Mouse (Mus musculus) MEL (cell line): ENCODE results near the gene Yif1a. TPM values are rescaled to one million over a fixed set of nuclear protein-coding genes. Genes with fewer than 3 reads are reported as not detected.

Source experiments
- DNase-seq: peaks from one replicate; pipeline ENCODE4 v3.0.0; 2011; ENCODE audit warnings: low read depth, low spot score
- H3K27ac ChIP-seq: 2 replicates; pipeline ENCODE4 v1.5.1; 2012; ENCODE audit warnings: low read depth, mild to moderate bottlenecking, control low read depth, low read length, moderate library complexity; ENCODE audit not compliant: control insufficient read depth
- H3K27me3 ChIP-seq, 2 experiments: fragments of 150-350 bp in 1 of 2; sonication (generic) in 1 of 2; 2 replicates each; pipeline ENCODE4 v1.6.1; 2012; ENCODE audit warnings: low read length in 2 of 2, mild to moderate bottlenecking in 2 of 2, improper control_type of control experiment in 1 of 2, moderate library complexity in 1 of 2; ENCODE audit not compliant: insufficient read depth in 2 of 2, control insufficient read depth in 1 of 2
- H3K36me3 ChIP-seq, 2 experiments: 2 replicates each; pipeline ENCODE4 v1.6.1; 2012 to 2014; ENCODE audit warnings: low read length in 2 of 2, improper control_type of control experiment in 1 of 2, inconsistent platforms in 1 of 2, mild to moderate bottlenecking in 1 of 2; ENCODE audit not compliant: insufficient read depth in 2 of 2, control insufficient read depth in 1 of 2
- H3K4me1 ChIP-seq, 2 experiments: fragments of 150-350 bp in 1 of 2; sonication (generic) in 1 of 2; 2 replicates each; pipeline ENCODE4 v1.6.1; 2012; ENCODE audit warnings: low read length in 2 of 2, improper control_type of control experiment in 1 of 2, mild to moderate bottlenecking in 1 of 2; ENCODE audit not compliant: insufficient read depth in 2 of 2, control insufficient read depth in 1 of 2
- H3K4me3 ChIP-seq, 2 experiments: fragments of 150-350 bp in 1 of 2; sonication (generic) in 1 of 2; 2 replicates each; pipeline ENCODE4 v1.5.1; 2012; ENCODE audit warnings: low read depth in 2 of 2, low read length in 2 of 2, mild to moderate bottlenecking in 2 of 2, moderate library complexity in 2 of 2, control low read depth in 1 of 2, improper control_type of control experiment in 1 of 2; ENCODE audit not compliant: control insufficient read depth in 1 of 2, insufficient read depth in 1 of 2
- H3K79me2 ChIP-seq: 2 replicates; pipeline ENCODE4 v1.6.1; 2012; ENCODE audit warnings: mild to moderate bottlenecking, low read length, moderate library complexity; ENCODE audit not compliant: control insufficient read depth, poor library complexity, insufficient read depth
- H3K9ac ChIP-seq: 2 replicates; pipeline ENCODE4 v1.6.1; 2012; ENCODE audit warnings: low read depth, mild to moderate bottlenecking, control low read depth, low read length, moderate library complexity; ENCODE audit not compliant: control insufficient read depth, poor library complexity, severe bottlenecking
- H3K9me3 ChIP-seq: fragments of 150-350 bp; sonication (generic); replicated peaks from 2 replicates; pipeline ENCODE4 v1.6.1; 2012; ENCODE audit warnings: mild to moderate bottlenecking, low read length, improper control_type of control experiment, moderate library complexity; ENCODE audit not compliant: insufficient read depth
- CHD1 ChIP-seq: IDR thresholded peaks from 2 replicates; pipeline ENCODE4 v1.6.1; 2012; ENCODE audit warnings: low read depth, mild to moderate bottlenecking, inconsistent platforms, low read length, improper control_type of control experiment
- CHD2 ChIP-seq: IDR thresholded peaks from 2 replicates; pipeline ENCODE4 v1.6.1; 2011; ENCODE audit warnings: low read length, improper control_type of control experiment
- CTCF ChIP-seq, 3 experiments: IDR thresholded peaks in 2 of 3; conservative IDR thresholded peaks in 1 of 3; 2 replicates each; pipeline ENCODE4 v1.5.1; 2011 to 2012; ENCODE audit warnings: low read length in 3 of 3, low read depth in 2 of 3, mild to moderate bottlenecking in 2 of 3, improper control_type of control experiment in 1 of 3, inconsistent platforms in 1 of 3, mixed read lengths in 1 of 3, moderate library complexity in 1 of 3; ENCODE audit not compliant: control insufficient read depth in 1 of 3, insufficient read depth in 1 of 3, poor library complexity in 1 of 3, severe bottlenecking in 1 of 3
- E2F4 ChIP-seq: IDR thresholded peaks from 2 replicates; pipeline ENCODE4 v1.6.1; 2011; ENCODE audit warnings: low read depth, low read length, improper control_type of control experiment, borderline replicate concordance
- EP300 ChIP-seq, 2 experiments: IDR thresholded peaks; 2 replicates each; pipeline ENCODE4 v1.6.1; 2011; ENCODE audit warnings: improper control_type of control experiment in 2 of 2, low read length in 2 of 2, low read depth in 1 of 2, mild to moderate bottlenecking in 1 of 2
- ETS1 ChIP-seq: IDR thresholded peaks from 2 replicates; pipeline ENCODE4 v1.6.1; 2012; ENCODE audit warnings: low read depth, mild to moderate bottlenecking, inconsistent platforms, low read length, improper control_type of control experiment, moderate library complexity
- GATA1 ChIP-seq: IDR thresholded peaks from 2 replicates; pipeline ENCODE4 v1.6.1; 2011; ENCODE audit warnings: low read depth, low read length, improper control_type of control experiment
- JUND ChIP-seq: IDR thresholded peaks from 2 replicates; pipeline ENCODE4 v1.6.1; 2011; ENCODE audit warnings: low read depth, mild to moderate bottlenecking, improper control_type of control experiment, low read length
- MAX ChIP-seq: IDR thresholded peaks from 2 replicates; pipeline ENCODE4 v1.6.1; 2011; ENCODE audit warnings: low read length, improper control_type of control experiment
- MAZ ChIP-seq: IDR thresholded peaks from 2 replicates; pipeline ENCODE4 v1.6.1; 2012; ENCODE audit warnings: low read depth, mild to moderate bottlenecking, inconsistent platforms, low read length, improper control_type of control experiment
- MYB ChIP-seq: IDR thresholded peaks from 2 replicates; pipeline ENCODE4 v1.6.1; 2011; ENCODE audit warnings: mild to moderate bottlenecking, low read depth, low read length, improper control_type of control experiment
- MYC ChIP-seq: IDR thresholded peaks from 2 replicates; pipeline ENCODE4 v1.6.1; 2011; ENCODE audit warnings: low read depth, mild to moderate bottlenecking, low read length, improper control_type of control experiment, moderate library complexity
- NELFE ChIP-seq: IDR thresholded peaks from 2 replicates; pipeline ENCODE4 v1.6.1; 2011; ENCODE audit warnings: low read depth, low read length, improper control_type of control experiment
- NRF1 ChIP-seq: IDR thresholded peaks from 2 replicates; pipeline ENCODE4 v1.6.1; 2014; ENCODE audit warnings: low read depth, mild to moderate bottlenecking, inconsistent platforms, low read length, improper control_type of control experiment, moderate library complexity; ENCODE audit not compliant: poor library complexity, insufficient read depth, severe bottlenecking
- POLR2AphosphoS2 ChIP-seq: IDR thresholded peaks from 2 replicates; pipeline ENCODE4 v1.6.1; 2011; ENCODE audit warnings: low read length, improper control_type of control experiment
- RAD21 ChIP-seq: IDR thresholded peaks from 2 replicates; pipeline ENCODE4 v1.6.1; 2011; ENCODE audit warnings: mild to moderate bottlenecking, low read depth, low read length, improper control_type of control experiment
- RCOR1 ChIP-seq: IDR thresholded peaks from 2 replicates; pipeline ENCODE4 v1.6.1; 2012; ENCODE audit warnings: low read depth, mild to moderate bottlenecking, inconsistent platforms, low read length, improper control_type of control experiment
- SIN3A ChIP-seq: IDR thresholded peaks from 2 replicates; pipeline ENCODE4 v1.6.1; 2012; ENCODE audit warnings: low read length, improper control_type of control experiment, inconsistent platforms
- SMC3 ChIP-seq: IDR thresholded peaks from 2 replicates; pipeline ENCODE4 v1.6.1; 2011; ENCODE audit warnings: low read depth, low read length, improper control_type of control experiment
- TBP ChIP-seq: IDR thresholded peaks from 2 replicates; pipeline ENCODE4 v1.8.0; 2011; ENCODE audit warnings: low read depth, low read length, improper control_type of control experiment
- TCF12 ChIP-seq: IDR thresholded peaks from 2 replicates; pipeline ENCODE4 v1.6.1; 2014; ENCODE audit warnings: low read depth, mild to moderate bottlenecking, inconsistent platforms, low read length, improper control_type of control experiment, moderate library complexity
- UBTF ChIP-seq: IDR thresholded peaks from 2 replicates; pipeline ENCODE4 v1.6.1; 2012; ENCODE audit warnings: low read depth, mild to moderate bottlenecking, inconsistent platforms, low read length, improper control_type of control experiment, moderate library complexity, borderline replicate concordance; ENCODE audit not compliant: insufficient read depth
- ZC3H11A ChIP-seq: IDR thresholded peaks from 2 replicates; pipeline ENCODE4 v1.6.1; 2012; ENCODE audit warnings: low read depth, mild to moderate bottlenecking, inconsistent platforms, low read length, improper control_type of control experiment
- ZKSCAN1 ChIP-seq: IDR thresholded peaks from 2 replicates; pipeline ENCODE4 v1.6.1; 2012; ENCODE audit warnings: low read depth, mild to moderate bottlenecking, inconsistent platforms, low read length, improper control_type of control experiment, moderate library complexity
- ZMIZ1 ChIP-seq: IDR thresholded peaks from 2 replicates; pipeline ENCODE4 v1.6.1; 2012; ENCODE audit warnings: low read depth, mild to moderate bottlenecking, inconsistent platforms, low read length, improper control_type of control experiment, moderate library complexity
- ZNF384 ChIP-seq: IDR thresholded peaks from 2 replicates; pipeline ENCODE4 v1.6.1; 2012; ENCODE audit warnings: low read depth, mild to moderate bottlenecking, inconsistent platforms, low read length, improper control_type of control experiment
- polyA plus RNA-seq, 2 experiments: library from polyadenylated mRNA; stranded (reverse) in 1 of 2; unstranded in 1 of 2; fragments of >175 nt in 1 of 2; fragments of >200 nt in 1 of 2; gene quantifications; 2 replicates each; pipeline versions ENCODE4 v1.2.1 to v1.2.4; 2012; ENCODE audit warnings: low replicate concordance in 2 of 2, low read depth in 1 of 2; ENCODE audit not compliant: insufficient read length in 2 of 2, insufficient read depth in 1 of 2, missing spikeins in 1 of 2
- total RNA-seq: library from RNA; depleted of rRNA; stranded (reverse); fragments of 300-350 nt; gene quantifications from 2 replicates; pipeline ENCODE4 v1.2.3, GENCODE M21; 2012

Yif1a gene
- total and polyA plus RNA-seq, 3 experiments, result 54.0 to 64.3 TPM; not detected in 1

- H3K9ac ChIP-seq, result no peak overlapping the region
- no peak overlapping the region for H3K4me3 ChIP-seq
- H3K27me3 ChIP-seq, result no peaks in the 10 kb centered on the region
- H3K36me3 ChIP-seq, result peaks cover 1 to 6% of the 10 kb centered on the region in 2 experiments; a peak in 3 of 4 replicates
- peaks cover 9% of the 10 kb centered on the region; the same call in 1 of the 2 replicates for H3K79me2 ChIP-seq
- peaks cover 2 to 6% of the 10 kb centered on the region in 2 experiments; a peak in 3 of 4 replicates for H3K4me1 ChIP-seq
- TF ChIP-seq CHD1, result no peak
- TF ChIP-seq MYB, result no peak
- TF ChIP-seq ETS1, result no peak
- no peak for TF ChIP-seq NELFE
- no peak for TF ChIP-seq SMC3
- no peak for TF ChIP-seq UBTF
- TF ChIP-seq ZMIZ1, result no peak
- no peak for TF ChIP-seq CHD2
- H3K27ac ChIP-seq, result no peak overlapping the region
- no peak for DNase-seq
- H3K9me3 ChIP-seq, result no peaks in the 10 kb centered on the region
These were observed 20.4 kb downstream of the Yif1a start for GRCm38 (mm10) chr19:5108702-5109101.

- Histone ChIP-seq H3K4me3 (no peak overlapping the region), H3K4me1 (peaks cover 2 to 6% of the 10 kb centered on the region in 2 experiments; a peak in 3 of 4 replicates), H3K27me3 (no peaks in the 10 kb centered on the region), H3K9me3 (no peaks in the 10 kb centered on the region), H3K9ac (no peak overlapping the region), H3K79me2 (peaks cover 9% of the 10 kb centered on the region; the same call in 1 of the 2 replicates), H3K27ac (no peak overlapping the region), H3K36me3 (peaks cover 0 to 6% of the 10 kb centered on the region in 2 experiments; a peak in 2 of 4 replicates)
- TF ChIP-seq CTCF (IDR thresholded peaks at IDR 0.05 in 2 of 3, conservative IDR thresholded peaks at IDR 0.05 in 1 of 3; ENCODE audit: control insufficient read depth in 1 of 3, insufficient read depth in 1 of 3, low read depth in 2 of 3, low read length in 3 of 3, poor library complexity in 1 of 3, severe bottlenecking in 1 of 3) (peak; percentile 61 to 83 (median 62)), ZNF384 (no peak)
- peak; percentile 50 for DNase-seq
These were observed 21.5 kb downstream of the Yif1a start for GRCm38 (mm10) chr19:5109659-5110453.

GRCm38 (mm10) chr19:5113783-5114182 lies 25.4 kb downstream of the Yif1a start:
- peaks cover 5% of the 10 kb centered on the region; the same call in 1 of the 2 replicates for H3K79me2 ChIP-seq
- TF ChIP-seq JUND, result no peak
- no peak for TF ChIP-seq NRF1
- no peak for TF ChIP-seq RCOR1
- TF ChIP-seq RAD21, result no peak
- TF ChIP-seq ZKSCAN1, result no peak
- no peak for TF ChIP-seq E2F4
- TF ChIP-seq MAZ, result no peak
- TF ChIP-seq TCF12, result no peak
- no peak for TF ChIP-seq MYC
- no peak for TF ChIP-seq MAX
- no peak for TF ChIP-seq TBP
- no peak for TF ChIP-seq SIN3A
- TF ChIP-seq ZC3H11A, result no peak
- TF ChIP-seq NELFE, result no peak
- TF ChIP-seq POLR2AphosphoS2, result no peak
- no peak for TF ChIP-seq GATA1
- no peak for TF ChIP-seq EP300 (IDR thresholded peaks at IDR 0.05; ENCODE audit: low read depth in 1 of 2, low read length in 2 of 2)
- TF ChIP-seq MYB, result no peak
- H3K9ac ChIP-seq, result no peak overlapping the region
- no peak overlapping the region for H3K27ac ChIP-seq
- DNase-seq, result no peak
- no peaks in the 10 kb centered on the region for H3K9me3 ChIP-seq
- H3K27me3 ChIP-seq, result no peaks in the 10 kb centered on the region
- peaks cover 0 to 3% of the 10 kb centered on the region in 2 experiments; a peak in 1 of 4 replicates for H3K4me1 ChIP-seq
- H3K36me3 ChIP-seq, result no peaks in the 10 kb centered on the region
- H3K4me3 ChIP-seq, result no peak overlapping the region
